Mouse (Mus musculus): Measurements from ENCODE around the gene Erp44.

Gene Erp44

GRCm38 (mm10) chr4:48279498-48280134 is at the start of gene Erp44, which contains the start of gene Invs:
Gene Erp44, minus strand, starts transcription at chr4:48279558.
Gene Invs, plus strand, starts transcription at chr4:48279760.
- DNase-seq, result peak; percentile 90 to 95

- DNase-seq, result no peak
Observed at GRCm38 (mm10) chr4:48328042-48328441, 48.7 kb upstream of the Erp44 start.

GRCm38 (mm10) chr4:48327192-48327591 is 47.8 kb upstream of the Erp44 start:
- DNase-seq, result no peak

GRCm38 (mm10) chr4:48322095-48322494 is 42.7 kb upstream of the Erp44 start:
- DNase-seq, result no peak

- no peak for DNase-seq
Observed at GRCm38 (mm10) chr4:48321276-48321675, 41.9 kb upstream of the Erp44 start.

GRCm38 (mm10) chr4:48316036-48316435 is 36.7 kb upstream of the Erp44 start:
- no peak for DNase-seq

- DNase-seq, result no peak
Observed at GRCm38 (mm10) chr4:48314814-48315213, 35.5 kb upstream of the Erp44 start.

- no peak for DNase-seq
Observed at GRCm38 (mm10) chr4:48287086-48287757, 7.9 kb upstream of the Erp44 start.

GRCm38 (mm10) chr4:48281121-48281520 is 1.8 kb upstream of the Erp44 start:
- DNase-seq, result no peak

GRCm38 (mm10) chr4:48278757-48279497 is 431 bp downstream of the Erp44 start:
- no peak for DNase-seq

GRCm38 (mm10) chr4:48277011-48277410 is 2.3 kb downstream of the Erp44 start:
- DNase-seq, result no peak

- no peak for DNase-seq
Observed at GRCm38 (mm10) chr4:48275736-48276135, 3.6 kb downstream of the Erp44 start.

- DNase-seq, result no peak
Observed at GRCm38 (mm10) chr4:48273119-48273829, 6.1 kb downstream of the Erp44 start.

- DNase-seq, result no peak
Observed at GRCm38 (mm10) chr4:48271838-48272237, 7.5 kb downstream of the Erp44 start.

GRCm38 (mm10) chr4:48270532-48270931 is 8.8 kb downstream of the Erp44 start:
- no peak for DNase-seq

- no peak for DNase-seq
Observed at GRCm38 (mm10) chr4:48268127-48268526, 11.2 kb downstream of the Erp44 start.

GRCm38 (mm10) chr4:48267683-48268082 is 11.7 kb downstream of the Erp44 start:
- no peak for DNase-seq

- DNase-seq, result no peak
Observed at GRCm38 (mm10) chr4:48258045-48258444, 21.3 kb downstream of the Erp44 start.

- DNase-seq, result no peak
Observed at GRCm38 (mm10) chr4:48253266-48253665, 26.1 kb downstream of the Erp44 start.

GRCm38 (mm10) chr4:48244280-48244679 is 35.1 kb downstream of the Erp44 start:
- no peak for DNase-seq

- no peak for DNase-seq
Observed at GRCm38 (mm10) chr4:48243737-48244136, 35.6 kb downstream of the Erp44 start.

GRCm38 (mm10) chr4:48242482-48242881 is 36.9 kb downstream of the Erp44 start:
- peak in 1 of 2 experiments; percentile 5 for DNase-seq

- no peak for DNase-seq
Observed at GRCm38 (mm10) chr4:48239046-48239445, 40.3 kb downstream of the Erp44 start.
